Mouse (Mus musculus) thymus, adult 18-20 months (tissue): ENCODE results near the gene Nuak2.

Experiments used
- DNase-seq, 2 experiments: peaks; one replicate each; pipeline ENCODE4 v3.0.0; 2022; ENCODE audit warnings: mixed read lengths in 2 of 2

Nuak2 gene

DNA sequence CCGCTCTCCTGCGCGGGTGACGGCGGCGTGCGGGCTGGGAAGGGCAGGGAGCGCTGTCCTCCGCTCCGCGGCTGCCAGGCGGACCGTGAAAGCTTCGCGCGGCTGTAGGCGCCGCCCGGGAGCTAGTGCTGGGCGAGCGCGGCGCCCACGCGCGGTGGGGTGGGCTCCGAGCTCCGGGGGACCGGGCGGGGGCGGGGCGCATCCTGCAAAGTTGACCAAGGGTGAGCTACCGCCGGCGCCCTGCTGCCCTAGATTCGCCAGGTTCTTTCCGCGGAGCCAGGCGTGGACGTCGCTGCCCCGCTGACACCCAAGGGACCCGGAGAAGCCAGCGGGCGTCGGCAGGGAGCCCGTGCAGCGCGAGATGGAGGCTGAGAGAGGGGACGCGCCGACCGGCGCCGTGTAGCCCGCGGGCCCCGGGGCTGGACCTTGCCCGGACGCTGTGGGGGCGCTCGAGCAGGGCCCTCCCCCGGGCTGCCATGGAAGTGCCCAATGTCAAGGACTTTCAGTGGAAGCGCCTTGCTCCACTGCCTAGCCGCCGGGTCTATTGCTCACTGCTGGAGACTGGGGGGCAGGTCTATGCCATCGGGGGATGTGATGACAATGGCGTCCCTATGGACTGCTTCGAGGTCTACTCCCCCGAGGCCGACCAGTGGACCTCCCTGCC lies 17.0 kb upstream of the Nuak2 start:
- DNase-seq, result no peak

DNA sequence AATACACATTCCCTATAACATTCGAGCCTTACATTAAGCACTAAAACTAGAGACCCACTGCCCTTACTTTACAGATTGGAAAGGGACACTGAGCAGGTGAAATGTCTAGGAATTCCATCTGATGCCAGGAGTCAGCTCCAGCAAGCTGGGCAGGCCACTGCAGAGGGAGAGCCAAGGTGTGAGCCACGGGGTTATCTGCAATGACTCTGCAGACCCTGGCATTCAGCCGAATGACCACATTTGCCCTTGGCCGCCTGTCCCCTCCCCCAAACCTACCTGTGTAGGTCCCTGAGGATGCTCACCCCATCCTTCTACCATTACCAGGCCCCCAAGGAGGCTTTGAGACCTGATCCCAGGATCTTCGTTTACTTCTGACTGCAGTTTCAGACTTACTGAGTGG lies 16.2 kb upstream of the Nuak2 start:
- no peak for DNase-seq

DNA sequence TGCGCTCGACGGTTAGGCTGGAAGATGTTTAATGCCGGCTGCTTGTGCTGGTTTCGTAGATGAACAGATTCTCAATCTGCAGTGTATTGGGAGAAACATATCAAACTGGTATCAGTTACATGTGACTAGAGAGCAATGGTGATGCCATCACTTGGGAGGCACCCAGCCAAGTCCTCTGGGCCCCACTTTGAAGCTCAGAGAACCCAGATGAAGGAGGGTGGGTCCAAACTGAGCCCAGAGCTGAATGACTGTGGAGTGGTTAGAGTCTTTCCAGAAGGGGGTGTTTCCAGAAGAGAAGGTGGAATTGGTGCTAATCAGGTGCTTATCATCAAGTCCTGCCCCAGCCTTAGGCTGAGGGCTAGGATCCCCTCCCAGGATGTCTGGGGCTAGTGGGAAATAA lies 14.7 kb upstream of the Nuak2 start:
- DNase-seq, result no peak

DNA sequence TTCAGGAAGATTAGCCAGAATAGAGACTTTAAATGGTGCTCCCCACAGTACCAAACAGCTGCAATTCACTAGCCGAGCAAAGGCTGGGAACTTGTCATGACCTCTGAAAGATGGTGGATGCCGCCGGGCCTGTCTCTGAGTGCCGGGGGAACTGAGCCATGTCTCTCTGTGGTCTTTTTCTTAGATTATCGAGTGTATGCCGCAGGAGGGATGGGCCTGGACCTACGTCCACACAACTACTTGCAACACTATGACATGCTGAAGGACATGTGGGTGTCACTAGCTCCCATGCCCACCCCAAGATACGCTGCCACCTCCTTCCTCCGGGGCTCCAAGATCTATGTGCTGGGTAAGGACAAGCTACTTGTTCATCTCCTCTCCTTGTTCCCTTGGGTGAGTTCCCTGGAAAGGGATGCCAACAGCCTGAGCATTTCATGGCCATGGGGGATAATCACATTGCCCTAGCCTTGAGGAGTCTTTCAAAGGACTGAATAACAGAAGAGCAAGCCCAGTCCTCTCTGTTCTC lies 13.5 kb upstream of the Nuak2 start:
- DNase-seq, result no peak

DNA sequence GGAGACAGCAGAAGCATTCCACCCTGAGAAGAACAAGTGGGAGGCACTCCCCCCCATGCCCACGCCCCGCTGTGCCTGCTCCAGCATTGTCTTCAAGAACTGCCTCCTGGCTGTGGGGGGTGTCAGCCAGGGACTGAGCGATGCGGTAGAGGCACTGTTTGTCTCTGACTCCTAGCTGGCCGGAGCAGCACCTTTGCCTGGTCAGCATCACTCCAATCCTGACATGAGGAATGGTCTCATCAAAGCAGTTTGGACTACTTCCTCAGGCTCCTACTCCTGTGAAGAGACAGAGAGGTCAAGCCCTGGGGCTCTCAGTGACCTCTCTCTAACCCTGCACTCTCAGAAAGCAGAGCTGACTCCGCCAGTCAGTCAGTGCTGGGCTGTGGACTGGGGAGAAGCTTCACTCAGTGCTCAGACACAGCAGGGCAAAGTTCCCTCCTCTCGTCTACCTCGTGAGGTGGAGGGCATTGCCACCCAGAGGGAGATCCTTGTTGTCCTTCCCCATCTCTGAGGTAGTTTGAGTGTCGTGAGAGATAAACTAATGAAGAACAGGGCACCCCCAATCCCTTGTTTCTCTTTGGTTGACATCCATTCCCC lies 11.2 kb upstream of the Nuak2 start:
- no peak for DNase-seq

DNA sequence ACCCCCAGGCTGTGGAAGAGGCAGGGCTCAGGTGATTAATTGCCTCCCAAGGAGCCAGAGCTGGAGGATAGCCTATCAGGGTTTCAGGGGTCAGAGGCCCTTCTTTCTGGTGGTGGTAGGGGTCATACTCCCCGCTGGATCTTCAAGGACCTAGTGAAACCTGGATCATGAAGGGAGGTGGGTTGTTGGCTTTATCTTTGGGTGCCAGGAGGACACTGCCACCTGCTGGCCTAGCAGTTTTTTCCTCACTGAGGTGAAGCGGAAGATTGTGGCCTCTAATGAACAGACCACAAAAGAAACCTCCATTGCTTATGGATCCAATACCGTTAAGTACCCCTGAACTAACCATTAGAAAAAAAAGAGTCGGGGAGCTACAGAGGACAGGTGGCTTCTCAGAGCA lies 9.8 kb upstream of the Nuak2 start:
- no peak for DNase-seq

DNA sequence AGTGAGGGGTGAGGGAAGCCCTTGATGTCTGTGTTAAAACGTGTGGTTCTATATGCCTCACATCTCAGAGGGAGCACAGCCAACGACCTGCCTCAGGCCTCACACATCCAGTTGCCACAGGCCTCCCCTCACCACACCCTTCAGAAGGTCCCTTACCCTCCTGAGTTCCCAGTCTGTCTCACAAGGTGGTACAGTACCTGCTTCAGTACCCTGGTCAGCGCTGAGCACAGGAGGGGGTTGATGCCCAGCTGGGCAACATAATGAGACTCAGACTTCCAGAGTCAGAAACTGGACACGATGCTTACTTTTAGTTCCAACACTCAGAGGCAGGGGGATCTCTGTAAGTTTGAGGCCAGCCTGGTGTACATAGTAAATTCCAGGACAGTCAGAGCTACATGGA lies 9.1 kb upstream of the Nuak2 start:
- no peak for DNase-seq

DNA sequence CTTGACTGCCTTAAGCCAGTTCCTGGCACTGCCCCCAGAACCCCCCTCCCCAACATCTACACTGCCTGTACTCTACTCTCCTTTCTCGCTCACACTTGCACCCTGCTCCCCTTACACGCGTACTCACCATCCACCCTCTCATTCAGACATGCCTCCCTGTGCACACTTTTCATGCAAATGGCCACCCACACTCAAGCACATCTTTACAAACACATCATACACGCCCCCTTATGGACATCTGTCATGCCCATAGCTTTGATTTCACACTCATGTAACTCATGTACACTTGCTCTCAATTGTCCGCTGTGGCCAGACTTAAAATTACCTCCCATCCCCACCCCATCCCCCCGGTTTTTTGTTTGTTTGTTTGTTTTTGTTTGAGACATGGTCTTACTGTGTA lies 8.0 kb upstream of the Nuak2 start:
- DNase-seq, result no peak

DNA sequence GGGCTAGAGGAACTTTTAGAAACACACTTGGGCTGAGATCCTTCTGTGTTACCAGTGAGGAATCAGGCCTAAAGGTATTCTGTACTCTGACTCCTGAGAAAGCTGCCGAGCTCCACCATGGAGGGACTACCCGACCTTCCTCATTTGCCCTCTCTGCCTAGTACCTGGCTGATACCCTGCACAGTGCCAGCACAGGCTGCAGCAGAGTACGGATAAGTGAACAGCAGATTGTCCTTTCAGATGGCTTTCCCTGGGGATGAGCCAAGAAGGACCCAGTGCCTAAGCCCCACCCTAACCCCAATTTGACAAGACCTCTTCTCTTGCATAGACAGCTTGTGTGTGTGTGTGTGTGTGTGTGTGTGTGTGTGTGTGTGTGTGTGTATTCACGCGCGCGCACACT lies 7.3 kb upstream of the Nuak2 start:
- no peak for DNase-seq

DNA sequence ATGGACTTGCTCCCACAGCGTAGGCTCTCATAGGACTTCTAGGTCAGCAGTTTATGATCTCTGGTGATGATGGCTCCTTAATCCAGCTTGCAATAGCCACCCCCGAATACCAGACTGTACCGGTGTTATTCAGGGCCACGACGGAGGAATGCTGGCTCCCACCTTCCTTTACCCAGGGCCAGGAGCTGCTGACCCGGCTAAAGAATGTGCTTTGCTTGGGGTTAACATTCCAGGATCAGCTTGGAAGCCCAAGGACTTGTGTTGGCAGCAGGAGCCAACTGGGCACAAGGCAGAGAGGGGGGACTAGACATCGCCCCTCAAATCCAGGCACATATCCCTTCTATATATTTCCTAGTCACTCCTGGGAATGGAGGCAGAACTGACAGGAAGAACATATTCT lies 5.2 kb upstream of the Nuak2 start:
- DNase-seq, result no peak

DNA sequence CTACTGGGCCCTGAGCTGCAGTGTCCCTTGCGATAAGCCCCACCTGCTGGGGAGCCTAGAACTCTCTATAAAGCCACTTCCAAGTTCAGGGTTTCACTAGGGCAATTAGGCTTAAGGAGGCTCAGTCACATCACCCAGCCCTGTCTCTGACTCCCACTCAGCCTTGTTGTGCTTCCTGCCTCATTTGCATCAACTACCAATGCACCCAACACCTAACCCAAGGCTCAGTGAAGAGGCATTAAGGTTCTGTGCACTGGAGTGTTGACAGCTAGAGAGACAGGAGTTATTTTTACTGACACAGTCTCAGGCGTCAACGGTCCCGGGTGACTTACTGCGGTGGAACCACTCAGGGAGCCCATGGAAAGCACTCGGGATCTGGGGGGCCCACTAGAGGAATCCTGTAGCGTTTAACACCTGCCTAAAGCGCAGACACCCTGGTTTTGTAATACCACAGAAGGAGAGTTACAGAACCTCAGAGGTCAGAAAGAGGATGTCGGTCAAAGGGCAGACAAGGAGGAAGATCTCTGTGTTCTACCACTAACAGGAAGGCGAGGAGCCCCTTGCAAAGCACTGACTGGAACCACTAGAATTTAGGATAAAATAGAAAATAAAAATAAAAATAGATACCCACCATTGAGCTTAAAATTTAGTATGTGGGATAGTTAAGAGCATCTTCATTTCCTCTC lies 4.6 kb upstream of the Nuak2 start:
- DNase-seq, result no peak

DNA sequence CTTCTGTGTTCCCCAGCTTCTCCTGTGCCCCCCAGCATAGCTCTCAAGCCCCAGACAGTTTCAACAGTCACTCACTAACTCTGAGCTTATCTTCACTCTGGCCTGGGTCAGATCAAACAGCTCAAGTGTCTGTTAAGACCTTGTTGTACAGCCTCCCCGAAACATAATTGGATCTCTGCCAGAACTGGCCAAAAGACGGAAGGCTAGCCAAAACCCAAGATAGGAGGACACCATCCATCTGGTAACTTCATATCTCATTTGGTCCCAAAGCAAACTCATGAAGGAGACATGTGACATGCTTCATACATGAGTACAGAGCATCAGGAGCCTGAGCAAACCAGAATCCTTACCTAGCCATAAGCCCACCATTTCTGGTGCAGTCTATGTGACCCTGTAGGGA lies 3.9 kb upstream of the Nuak2 start:
- DNase-seq, result no peak

DNA sequence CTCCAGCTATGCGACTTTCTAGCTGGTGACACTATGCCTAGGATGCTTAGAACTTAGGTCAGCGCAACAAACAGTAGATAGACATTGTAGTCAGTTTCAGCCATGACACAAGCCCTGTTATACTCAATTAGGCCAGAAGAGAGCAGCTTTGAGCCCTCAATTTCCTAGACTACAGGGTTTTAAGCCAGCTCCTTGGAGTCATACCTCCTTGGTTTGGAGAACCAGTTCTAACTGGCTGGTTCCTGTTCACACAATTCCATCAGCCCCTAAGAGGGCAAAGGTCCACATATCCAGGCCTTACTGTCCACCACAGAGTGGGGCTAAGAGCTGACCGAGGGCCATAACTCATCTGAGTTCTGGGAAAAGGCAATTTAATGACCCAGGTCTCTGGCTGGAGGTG lies 3.2 kb upstream of the Nuak2 start:
- DNase-seq, result no peak

DNA sequence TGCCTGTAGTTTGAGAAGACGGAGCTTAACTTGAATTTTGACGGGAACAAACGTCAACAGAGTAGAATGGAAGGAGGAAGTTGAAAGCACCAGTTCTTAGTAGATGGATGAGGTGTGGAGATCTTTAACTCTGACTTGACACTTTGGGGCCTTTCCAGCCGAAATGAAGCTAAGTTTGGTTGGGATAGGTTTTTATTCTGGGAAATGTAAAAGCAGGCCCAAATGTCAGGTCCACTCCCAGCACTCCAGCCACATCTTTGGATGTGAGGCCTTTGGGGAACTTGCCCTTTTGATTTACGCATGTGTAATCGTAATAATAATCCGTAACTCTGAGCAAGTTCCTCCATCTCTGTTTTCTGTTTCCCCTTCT lies 684 bp downstream of the Nuak2 start:
- DNase-seq, result no peak

DNA sequence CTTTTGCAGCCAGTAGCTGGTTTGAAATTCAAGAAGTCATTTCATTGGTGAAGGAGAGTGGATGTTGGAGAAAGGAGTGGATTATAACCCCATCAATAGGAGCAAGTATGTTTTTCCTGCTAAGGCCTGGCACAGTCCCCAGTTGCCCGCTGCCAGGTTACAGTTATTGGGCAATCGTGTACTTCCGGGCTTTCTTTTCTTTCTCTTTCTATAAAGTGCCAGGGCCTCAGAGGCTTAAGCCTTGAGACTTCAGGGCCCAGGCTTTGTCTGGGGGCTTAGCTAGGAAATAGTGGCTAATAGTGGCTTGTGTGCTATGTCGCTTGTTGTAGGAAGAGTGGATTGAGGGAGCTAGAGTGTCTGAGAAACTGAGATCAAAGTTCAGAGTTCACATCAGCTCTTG lies 1.5 kb downstream of the Nuak2 start:
- DNase-seq, result no peak

DNA sequence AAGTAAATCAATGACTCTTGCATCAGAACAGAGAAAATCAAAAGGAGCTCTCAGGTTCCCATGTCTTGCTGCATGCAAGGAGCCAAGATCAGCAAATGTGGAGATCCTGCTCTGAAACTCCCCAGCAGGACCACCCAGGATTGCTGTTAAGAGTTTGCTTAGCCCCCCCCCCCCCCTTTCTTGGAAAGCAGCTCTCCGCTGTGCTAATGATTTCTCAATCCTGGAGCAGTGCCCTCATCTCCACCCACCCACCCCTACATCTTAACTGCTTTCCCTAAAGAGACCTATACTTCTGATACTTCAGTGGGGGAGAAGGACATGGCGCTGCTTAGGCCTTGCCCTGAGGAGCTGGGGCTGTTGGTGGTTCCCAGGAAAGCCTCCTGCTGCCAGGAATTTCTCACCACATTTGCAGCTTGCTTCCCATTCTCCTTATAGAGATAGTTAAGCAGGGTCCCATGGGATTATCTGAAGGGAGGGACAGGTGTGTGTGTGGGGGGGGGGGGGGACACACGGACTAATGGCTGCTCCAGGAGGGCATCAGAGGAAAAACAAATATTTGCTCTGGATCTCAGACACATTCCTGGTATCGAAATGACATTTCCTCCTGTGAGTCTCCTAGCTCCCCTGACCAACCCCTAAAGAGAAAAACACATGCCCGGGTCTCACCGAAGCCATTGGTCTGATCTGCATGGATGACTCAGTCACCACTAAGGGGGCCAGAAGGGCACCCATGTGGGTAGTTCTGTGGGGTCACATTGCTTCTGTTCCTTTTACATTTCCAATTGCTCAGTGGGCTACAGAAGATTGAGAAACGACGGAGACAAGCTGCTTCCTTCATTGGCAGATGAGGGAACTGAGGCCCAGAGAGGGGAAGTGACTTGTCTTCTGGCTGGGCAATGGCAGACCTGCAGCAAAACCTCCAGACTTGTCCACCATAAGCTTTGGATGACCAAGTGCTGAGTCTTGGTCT lies 2.3 kb downstream of the Nuak2 start:
- DNase-seq, result no peak

DNA sequence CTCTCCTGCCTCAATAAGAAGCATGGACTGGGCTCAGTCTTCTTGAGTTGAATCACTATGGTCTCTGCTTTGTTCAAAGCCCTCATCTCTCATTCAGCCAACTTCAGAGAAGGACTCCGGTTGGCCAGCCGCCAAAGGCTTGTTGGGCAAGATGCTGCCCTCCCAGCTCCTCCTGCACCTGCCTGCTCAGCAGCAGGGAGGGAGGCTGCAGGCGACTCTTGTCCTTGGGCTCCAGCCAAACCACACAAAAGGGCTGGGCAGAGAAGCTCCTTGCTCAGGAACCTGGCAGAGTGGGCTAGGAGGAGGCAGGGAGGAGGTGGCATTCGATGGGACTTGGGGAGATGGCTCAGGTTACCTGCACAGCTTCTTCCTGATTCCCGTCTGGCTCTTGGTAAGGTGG lies 3.3 kb downstream of the Nuak2 start:
- no peak for DNase-seq

DNA sequence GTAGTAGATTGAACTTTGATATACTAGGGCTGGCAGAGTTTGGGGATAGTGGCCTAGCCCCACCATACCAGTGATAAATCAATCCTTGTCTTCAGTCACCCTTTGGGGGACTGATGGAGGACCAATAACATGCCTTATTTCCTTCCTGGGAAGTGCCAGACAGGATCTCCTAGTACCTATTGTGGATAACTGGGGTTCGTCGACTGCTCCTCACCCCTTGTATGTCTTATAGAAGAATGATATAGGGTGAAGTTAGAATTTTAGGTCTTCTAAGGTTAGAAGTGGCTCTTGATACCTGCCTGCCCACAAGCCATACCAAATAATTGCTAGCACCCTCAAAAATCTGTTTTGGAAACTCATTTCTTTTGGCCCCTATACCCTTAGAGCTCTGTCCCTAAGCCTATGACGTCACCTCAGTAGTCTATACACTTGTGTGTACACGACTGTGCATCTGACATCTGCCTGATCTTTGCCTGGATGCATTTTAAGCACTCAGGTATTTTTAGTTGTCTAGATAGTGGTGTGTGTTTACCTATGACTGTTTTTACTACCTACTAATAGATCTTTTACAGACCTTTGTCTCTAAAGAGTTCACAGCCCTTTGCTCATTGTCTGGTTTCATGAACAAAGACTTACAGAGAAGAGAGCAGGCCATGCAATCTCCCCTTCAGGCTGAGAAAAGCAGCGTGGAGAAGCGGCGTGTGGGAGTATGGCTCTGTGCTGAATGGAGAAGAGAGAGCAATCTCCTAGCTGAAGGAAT lies 6.1 kb downstream of the Nuak2 start:
- no peak for DNase-seq

DNA sequence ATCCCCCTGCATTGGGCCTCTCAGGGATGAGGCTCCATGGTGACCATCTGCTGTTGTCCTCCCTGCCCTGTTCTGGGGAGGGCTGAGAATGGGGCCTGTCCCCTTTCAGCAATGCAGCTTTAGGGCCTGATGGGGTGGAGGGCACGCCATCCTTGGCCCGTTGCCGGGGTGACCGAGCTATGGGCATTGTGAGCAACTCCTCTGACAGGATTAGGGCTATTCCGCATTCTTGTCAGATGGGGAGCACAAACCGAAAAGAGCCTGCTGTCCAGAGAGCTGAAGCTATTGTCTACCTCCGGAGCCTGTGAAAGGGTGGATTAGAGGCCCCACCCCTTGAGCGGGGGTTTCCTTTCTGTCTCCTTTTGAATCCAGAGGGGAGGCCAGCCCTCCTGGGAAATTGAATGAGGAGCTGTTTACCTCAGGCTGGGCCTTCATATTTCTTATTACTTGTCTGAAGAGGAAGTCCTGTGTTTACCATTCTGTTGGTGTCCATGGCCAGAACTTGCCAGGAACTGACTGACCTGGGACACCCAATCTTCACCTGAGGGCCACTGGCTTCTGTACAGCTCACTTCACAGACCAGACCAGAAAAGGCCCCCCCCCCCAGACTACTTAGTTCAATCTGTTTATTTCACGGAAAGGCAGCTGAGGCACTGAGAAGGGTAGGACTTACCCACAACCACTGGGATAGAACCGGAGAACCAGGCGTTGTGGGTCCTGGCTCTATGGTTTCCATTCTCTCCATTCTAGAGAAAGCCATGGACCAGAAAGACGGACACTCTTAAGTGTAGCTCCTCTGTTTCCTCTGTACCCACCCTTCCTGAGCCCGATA lies 7.0 kb downstream of the Nuak2 start:
- no peak for DNase-seq

DNA sequence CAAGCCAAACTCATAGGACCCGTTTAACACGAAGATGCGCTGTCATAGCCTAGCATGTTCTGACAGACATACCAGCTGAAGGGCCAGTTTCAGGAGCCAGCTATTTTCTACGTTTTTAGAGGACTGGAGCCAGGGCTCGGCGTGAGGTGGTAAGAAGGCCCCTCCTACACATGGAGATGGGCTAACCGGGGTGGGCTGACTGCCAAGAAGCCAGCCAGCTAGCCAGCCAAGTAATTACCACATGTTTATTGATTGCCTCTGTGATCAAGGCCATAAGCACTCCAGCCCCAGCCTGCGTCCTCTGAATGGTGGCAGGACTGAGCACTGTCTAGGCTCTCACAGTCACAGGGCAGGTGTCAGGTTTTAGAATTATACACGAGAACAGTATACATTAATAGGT lies 10.9 kb downstream of the Nuak2 start:
- no peak for DNase-seq

DNA sequence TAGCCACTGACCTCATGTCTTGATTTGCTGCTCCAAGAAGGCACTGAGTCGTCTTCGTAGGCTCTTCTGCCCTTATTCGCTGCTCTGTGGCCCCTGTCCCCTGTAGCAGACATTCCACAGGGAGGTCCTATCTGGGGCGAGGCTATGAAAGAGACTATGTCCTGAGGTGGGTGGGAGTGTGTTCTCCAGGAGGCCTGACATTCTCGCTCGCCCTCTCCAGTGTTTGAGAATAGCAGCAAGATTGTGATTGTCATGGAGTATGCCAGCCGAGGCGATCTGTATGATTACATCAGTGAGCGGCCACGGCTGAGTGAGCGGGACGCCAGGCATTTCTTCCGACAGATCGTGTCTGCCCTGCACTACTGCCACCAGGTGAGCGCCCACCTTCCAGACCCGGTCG lies 11.6 kb downstream of the Nuak2 start:
- no peak for DNase-seq

DNA sequence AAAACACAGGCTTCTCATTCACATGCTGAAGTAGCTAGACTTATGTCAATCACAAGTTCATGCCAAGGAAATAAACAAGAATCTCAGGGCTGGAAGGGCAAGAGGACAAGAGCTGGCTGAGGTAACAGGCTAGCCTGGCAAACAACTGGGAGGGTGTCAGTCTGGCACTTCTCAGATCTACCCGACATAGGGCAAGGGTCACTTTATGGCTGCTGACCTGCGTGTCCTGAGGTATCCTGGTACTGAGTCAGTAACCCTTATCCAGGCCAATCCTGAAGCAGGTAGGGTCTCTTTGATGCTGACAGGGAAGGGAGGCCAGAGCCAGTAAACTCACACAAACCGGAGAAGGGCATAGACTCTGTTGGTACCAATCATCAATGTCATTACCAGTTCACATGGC lies 12.6 kb downstream of the Nuak2 start:
- no peak for DNase-seq
